Mouse (Mus musculus) limb, embryonic 12.5 days (tissue): Measurements from ENCODE around the gene Acat1. TPM values are rescaled to one million over a fixed set of nuclear protein-coding genes. Genes with fewer than 3 reads are reported as not detected.

Experiments used
- ATAC-seq: fragments of 200-750 bp; cut with Nextera tagmentation; 2 replicates; pipeline ENCODE4 v1.8.0; 2017; ENCODE audit warnings: low read depth, moderate TSS enrichment; ENCODE audit not compliant: insufficient number of reproducible peaks, insufficient read depth, low FRiP score, low TSS enrichment
- H3K27ac ChIP-seq: fragments of 300-500 bp; sonication (generic); 2 replicates; pipeline ENCODE4 v1.5.1; 2016; ENCODE audit warnings: mild to moderate bottlenecking, moderate library complexity
- H3K27me3 ChIP-seq: fragments of 300-500 bp; sonication (generic); 2 replicates; pipeline ENCODE4 v1.6.1; 2016; ENCODE audit warnings: mild to moderate bottlenecking, moderate library complexity
- H3K36me3 ChIP-seq: fragments of 300-500 bp; sonication (generic); 2 replicates; pipeline ENCODE4 v1.6.1; 2016; ENCODE audit warnings: mild to moderate bottlenecking, moderate library complexity
- H3K4me1 ChIP-seq: fragments of 300-500 bp; sonication (generic); replicated peaks from 2 replicates; pipeline ENCODE4 v1.6.1; 2016
- H3K4me2 ChIP-seq: fragments of 300-500 bp; sonication (generic); 2 replicates; pipeline ENCODE4 v1.6.1; 2016; ENCODE audit warnings: mild to moderate bottlenecking, moderate library complexity
- H3K4me3 ChIP-seq: fragments of 300-500 bp; sonication (generic); replicated peaks from 2 replicates; pipeline ENCODE4 v1.5.1; 2016; ENCODE audit warnings: mild to moderate bottlenecking
- H3K9ac ChIP-seq: fragments of 300-500 bp; sonication (generic); replicated peaks from 2 replicates; pipeline ENCODE4 v1.6.1; 2016; ENCODE audit warnings: mild to moderate bottlenecking, moderate library complexity
- H3K9me3 ChIP-seq: fragments of 300-500 bp; sonication (generic); 2 replicates; pipeline ENCODE4 v1.6.1; 2016; ENCODE audit warnings: mild to moderate bottlenecking, moderate library complexity
- WGBS: fragments of 180-500 bp; shearing (Covaris S2); methylation state at CpG from one replicate; pipeline ENCODE4 v1.1.7; 2016; 5-methylcytosine and 5-hydroxymethylcytosine counted together
- polyA plus RNA-seq: library from polyadenylated mRNA; unstranded; fragments of >200 nt; fragmentation: Nextera tagmentation; extraction: Ambion mirVana; gene quantifications from 2 replicates; pipeline ENCODE4 v1.2.1, GENCODE M21; 2016

The Acat1 gene
- polyA plus RNA-seq, result 68.5 and 68.6 TPM in 2 replicates

- Histone ChIP-seq H3K9me3 (no peaks in the 10 kb centered on the region), H3K4me2 (peak within 1 kb of the TSS; percentile 84), H3K4me1 (peaks cover 8% of the 10 kb centered on the region; the same call in 1 of the 2 replicates), H3K9ac (peak within 1 kb of the TSS; percentile 81), H3K36me3 (peaks cover 10% of the 10 kb centered on the region), H3K27me3 (no peaks in the 10 kb centered on the region), H3K4me3 (peak within 1 kb of the TSS; percentile 70), H3K27ac (no peak within 1 kb of the TSS)
- 5% methylated on average over 52 of the region's 52 CpGs for WGBS
- ATAC-seq, result peak; percentile 99
These were observed at the start of gene Acat1 for GRCm38 (mm10) chr9:53609968-53610781. Acat1 (minus strand) TSS chr9:53610382.

- ATAC-seq, result no peak
- Histone ChIP-seq H3K4me3 (no peak overlapping the region), H3K9ac (no peak overlapping the region), H3K4me1 (no peaks in the 10 kb centered on the region), H3K36me3 (peaks cover 79% of the 10 kb centered on the region), H3K27me3 (no peaks in the 10 kb centered on the region), H3K27ac (no peak overlapping the region), H3K4me2 (no peak overlapping the region), H3K9me3 (no peaks in the 10 kb centered on the region)
- WGBS, result 95% methylated on average over 6 of the region's 6 CpGs
These were observed 24.6 kb upstream of the Acat1 start for GRCm38 (mm10) chr9:53634796-53635195.

GRCm38 (mm10) chr9:53615246-53615645 is 5.1 kb upstream of the Acat1 start:
- Histone ChIP-seq H3K4me3 (no peak overlapping the region), H3K4me1 (no peaks in the 10 kb centered on the region), H3K9ac (no peak overlapping the region), H3K27me3 (no peaks in the 10 kb centered on the region), H3K9me3 (no peaks in the 10 kb centered on the region), H3K36me3 (peaks cover 46% of the 10 kb centered on the region), H3K27ac (no peak overlapping the region), H3K4me2 (no peak overlapping the region)
- no peak for ATAC-seq
- WGBS, result 80% methylated on average over 8 of the region's 8 CpGs

GRCm38 (mm10) chr9:53614286-53614685 is 4.1 kb upstream of the Acat1 start:
- no peak overlapping the region for H3K4me2 ChIP-seq
- peaks cover 37% of the 10 kb centered on the region for H3K36me3 ChIP-seq
- no peaks in the 10 kb centered on the region for H3K9me3 ChIP-seq
- 91% methylated on average over 4 of the region's 4 CpGs for WGBS
- ATAC-seq, result no peak
- H3K4me3 ChIP-seq, result no peak overlapping the region
- no peak overlapping the region for H3K27ac ChIP-seq
- H3K27me3 ChIP-seq, result no peaks in the 10 kb centered on the region
- peaks cover 6% of the 10 kb centered on the region; the same call in 1 of the 2 replicates for H3K4me1 ChIP-seq
- H3K9ac ChIP-seq, result no peak overlapping the region

GRCm38 (mm10) chr9:53609306-53609967 is 745 bp downstream of the Acat1 start:
- H3K36me3 ChIP-seq, result 0 out of 2 replicates have a peak, but pooled peaks cover 3% of the 10 kb centered on the region
- H3K27me3 ChIP-seq, result no peaks in the 10 kb centered on the region
- no peak for ATAC-seq
- H3K4me1 ChIP-seq, result peaks cover 8% of the 10 kb centered on the region; the same call in 1 of the 2 replicates
- 76% methylated on average over 12 of the region's 12 CpGs for WGBS
- no peaks in the 10 kb centered on the region for H3K9me3 ChIP-seq
- no peak overlapping the region for H3K27ac ChIP-seq
- H3K9ac ChIP-seq, result peak overlapping the region; percentile 81
- peak overlapping the region; percentile 84 for H3K4me2 ChIP-seq
- peak overlapping the region; percentile 70 for H3K4me3 ChIP-seq

GRCm38 (mm10) chr9:53607816-53608215 is 2.4 kb downstream of the Acat1 start:
- Histone ChIP-seq H3K4me2 (no peak overlapping the region), H3K27me3 (no peaks in the 10 kb centered on the region), H3K9ac (no peak overlapping the region), H3K36me3 (no peaks in the 10 kb centered on the region), H3K27ac (no peak overlapping the region), H3K9me3 (no peaks in the 10 kb centered on the region), H3K4me1 (peaks cover 8% of the 10 kb centered on the region; the same call in 1 of the 2 replicates), H3K4me3 (no peak overlapping the region)
- ATAC-seq, result no peak
- 89% methylated on average over 4 of the region's 4 CpGs for WGBS

GRCm38 (mm10) chr9:53607192-53607591 is 3.0 kb downstream of the Acat1 start:
- WGBS, result 95% methylated on average over 3 of the region's 3 CpGs
- Histone ChIP-seq H3K9ac (no peak overlapping the region), H3K27ac (no peak overlapping the region), H3K36me3 (peaks cover under 1% of the 10 kb centered on the region; the same call in 1 of the 2 replicates), H3K4me3 (no peak overlapping the region), H3K9me3 (no peaks in the 10 kb centered on the region), H3K27me3 (no peaks in the 10 kb centered on the region), H3K4me1 (peaks cover 8% of the 10 kb centered on the region; the same call in 1 of the 2 replicates), H3K4me2 (no peak overlapping the region)
- no peak for ATAC-seq

GRCm38 (mm10) chr9:53604954-53605353 is 5.2 kb downstream of the Acat1 start:
- H3K4me1 ChIP-seq, result peaks cover 8% of the 10 kb centered on the region; the same call in 1 of the 2 replicates
- no peak overlapping the region for H3K9ac ChIP-seq
- no peak overlapping the region for H3K4me2 ChIP-seq
- WGBS, result 91% methylated on average over 5 of the region's 5 CpGs
- H3K4me3 ChIP-seq, result no peak overlapping the region
- H3K27ac ChIP-seq, result no peak overlapping the region
- ATAC-seq, result no peak
- peaks cover 3% of the 10 kb centered on the region; the same call in 1 of the 2 replicates for H3K36me3 ChIP-seq
- no peaks in the 10 kb centered on the region for H3K9me3 ChIP-seq
- H3K27me3 ChIP-seq, result no peaks in the 10 kb centered on the region

GRCm38 (mm10) chr9:53603849-53604248 is 6.3 kb downstream of the Acat1 start:
- no peak overlapping the region for H3K4me3 ChIP-seq
- WGBS, result 85% methylated on average over 3 of the region's 3 CpGs
- peaks cover 3% of the 10 kb centered on the region; the same call in 1 of the 2 replicates for H3K36me3 ChIP-seq
- no peak overlapping the region for H3K4me2 ChIP-seq
- H3K9ac ChIP-seq, result no peak overlapping the region
- no peak for ATAC-seq
- no peaks in the 10 kb centered on the region for H3K4me1 ChIP-seq
- no peak overlapping the region for H3K27ac ChIP-seq
- no peaks in the 10 kb centered on the region for H3K27me3 ChIP-seq
- H3K9me3 ChIP-seq, result no peaks in the 10 kb centered on the region

GRCm38 (mm10) chr9:53603384-53603783 is 6.8 kb downstream of the Acat1 start:
- Histone ChIP-seq H3K4me2 (no peak overlapping the region), H3K4me3 (no peak overlapping the region), H3K36me3 (peaks cover 3% of the 10 kb centered on the region; the same call in 1 of the 2 replicates), H3K9me3 (no peaks in the 10 kb centered on the region), H3K4me1 (no peaks in the 10 kb centered on the region), H3K27me3 (no peaks in the 10 kb centered on the region), H3K9ac (no peak overlapping the region), H3K27ac (no peak overlapping the region)
- 89% methylated on average over 1 of the region's 1 CpGs for WGBS
- ATAC-seq, result no peak

- WGBS, result 91% methylated on average over 2 of the region's 2 CpGs
- Histone ChIP-seq H3K4me2 (no peak overlapping the region), H3K36me3 (peaks cover 3% of the 10 kb centered on the region; the same call in 1 of the 2 replicates), H3K27me3 (no peaks in the 10 kb centered on the region), H3K9ac (no peak overlapping the region), H3K27ac (no peak overlapping the region), H3K4me1 (no peaks in the 10 kb centered on the region), H3K4me3 (no peak overlapping the region), H3K9me3 (no peaks in the 10 kb centered on the region)
- ATAC-seq, result no peak
These were observed 8.6 kb downstream of the Acat1 start for GRCm38 (mm10) chr9:53601541-53601940.
